Mouse (Mus musculus): ENCODE results near the gene Serp2. TPM values are rescaled to one million over a fixed set of nuclear protein-coding genes. Genes with fewer than 3 reads are reported as not detected.

The Serp2 gene
- polyA plus RNA-seq, 1 experiment = not detected

DNA sequence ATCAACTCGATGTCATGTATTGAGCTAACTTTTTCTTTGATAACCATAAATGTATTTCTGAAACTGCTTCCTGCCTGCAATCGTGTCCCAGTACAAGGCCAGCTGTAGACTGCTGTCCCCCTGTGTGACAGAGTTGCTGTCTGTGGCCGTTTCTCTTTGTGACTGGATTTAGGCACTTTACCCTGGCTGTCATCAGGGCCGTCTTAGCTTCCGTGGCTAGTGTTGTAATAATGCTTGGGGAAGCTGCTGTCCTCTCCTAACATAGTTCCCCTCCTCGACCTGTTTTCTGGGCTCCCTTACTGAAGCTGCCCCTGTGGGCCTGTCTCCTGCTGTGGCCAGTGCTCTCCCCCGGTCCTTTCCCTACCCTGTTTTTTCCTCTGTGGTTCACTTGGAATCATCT, 58.5 kb downstream of the Serp2 start:
- Histone ChIP-seq H3K4me1 (ENCODE audit: control insufficient read depth, insufficient read depth, low read length) (peaks cover 12% of the 10 kb centered on the region), H3K4me3 (ENCODE audit: insufficient read depth, low read depth, low read length) (no peak overlapping the region), H3K27ac (ENCODE audit: insufficient read depth, low read depth, low read length) (no peak overlapping the region)
- TF ChIP-seq POLR2A (IDR thresholded peaks at IDR 0.05; ENCODE audit: insufficient read depth, low read depth, low read length) (no peak), CTCF (IDR thresholded peaks at IDR 0.05; ENCODE audit: insufficient read depth, low read depth, low read length) (no peak)
- WGBS = 65% methylated on average over 7 of the region's 7 CpGs

DNA sequence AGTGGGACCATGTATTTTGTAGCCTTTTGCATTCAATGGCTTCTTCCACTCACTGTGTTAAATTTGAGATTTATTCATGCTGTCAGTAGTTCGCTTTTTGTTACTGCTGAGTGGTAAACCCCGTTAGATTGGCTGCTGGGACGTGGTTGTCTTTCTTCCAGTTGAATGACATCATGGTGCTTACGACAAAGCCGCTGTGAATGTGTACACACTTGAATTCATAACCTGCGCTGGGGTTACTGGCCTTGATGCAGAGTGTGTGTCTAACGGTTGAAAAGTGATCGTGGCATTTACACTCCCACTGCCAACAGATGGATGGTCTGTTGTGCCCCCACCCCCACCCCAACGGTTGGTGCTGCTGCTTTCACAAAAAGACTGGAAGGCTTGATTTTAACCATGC, 59.5 kb downstream of the Serp2 start:
- no peak overlapping the region for H3K4me3 ChIP-seq (ENCODE audit: insufficient read depth, low read depth, low read length)
- TF ChIP-seq POLR2A (IDR thresholded peaks at IDR 0.05; ENCODE audit: insufficient read depth, low read depth, low read length) (no peak), CTCF (IDR thresholded peaks at IDR 0.05; ENCODE audit: insufficient read depth, low read depth, low read length) (no peak)
- 58% methylated on average over 9 of the region's 9 CpGs for WGBS
- H3K27ac ChIP-seq (ENCODE audit: insufficient read depth, low read depth, low read length) = no peak overlapping the region
- H3K4me1 ChIP-seq (ENCODE audit: control insufficient read depth, insufficient read depth, low read length) = peaks cover 12% of the 10 kb centered on the region

DNA sequence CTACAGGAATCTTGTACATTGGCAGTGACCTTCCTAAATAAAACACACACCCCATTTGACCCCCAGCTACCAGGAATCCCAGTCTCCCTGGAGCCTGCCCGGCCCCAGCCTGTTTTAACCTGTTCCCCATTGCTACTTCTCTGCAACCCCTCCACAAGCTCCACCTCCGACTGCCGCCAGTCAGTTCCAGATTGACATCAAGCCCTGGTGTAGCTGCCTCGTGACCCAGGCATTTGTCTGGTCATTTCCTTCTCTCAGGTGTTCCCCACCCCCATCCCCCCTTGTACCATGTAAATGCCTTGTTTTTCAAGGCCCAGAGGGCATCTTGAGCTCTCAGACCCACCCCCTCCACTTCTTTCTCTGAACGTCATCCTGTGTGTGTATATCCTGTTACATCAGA, 61.7 kb downstream of the Serp2 start:
- TF ChIP-seq CTCF (IDR thresholded peaks at IDR 0.05; ENCODE audit: insufficient read depth, low read depth, low read length) = no peak
- TF ChIP-seq POLR2A (IDR thresholded peaks at IDR 0.05; ENCODE audit: insufficient read depth, low read depth, low read length) = no peak
- Histone ChIP-seq H3K27ac (ENCODE audit: insufficient read depth, low read depth, low read length) (no peak overlapping the region), H3K4me1 (ENCODE audit: control insufficient read depth, insufficient read depth, low read length) (peaks cover 10% of the 10 kb centered on the region), H3K4me3 (ENCODE audit: insufficient read depth, low read depth, low read length) (no peak overlapping the region)
- 77% methylated on average over 5 of the region's 5 CpGs for WGBS

DNA sequence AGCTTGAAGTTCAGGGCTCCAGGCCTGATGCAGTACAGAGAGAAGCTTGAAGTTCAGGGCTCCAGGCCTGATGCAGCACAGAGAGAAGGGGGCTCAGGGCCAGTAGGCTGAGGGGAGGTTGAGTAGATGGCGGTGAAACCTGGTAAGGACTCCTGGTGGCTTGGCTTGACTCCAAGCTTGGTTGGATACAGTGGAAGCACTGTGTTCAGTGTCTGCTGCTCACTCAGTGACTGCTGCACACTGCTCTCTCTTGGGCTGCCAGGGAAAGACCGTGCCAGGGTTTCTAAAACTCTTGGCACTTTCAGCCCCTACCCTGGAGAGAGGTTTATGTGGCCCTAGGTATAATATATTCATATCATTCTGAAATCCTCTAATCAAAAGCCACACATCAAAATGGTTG, 67.6 kb downstream of the Serp2 start:
- H3K4me3 ChIP-seq (ENCODE audit: insufficient read depth, low read depth, low read length) = no peak overlapping the region
- TF ChIP-seq POLR2A (IDR thresholded peaks at IDR 0.05; ENCODE audit: insufficient read depth, low read depth, low read length) (no peak), CTCF (IDR thresholded peaks at IDR 0.05; ENCODE audit: insufficient read depth, low read depth, low read length) (no peak)
- no peak overlapping the region for H3K27ac ChIP-seq (ENCODE audit: insufficient read depth, low read depth, low read length)
- H3K4me1 ChIP-seq (ENCODE audit: control insufficient read depth, insufficient read depth, low read length) = peaks cover 11% of the 10 kb centered on the region; the same call in 1 of the 2 replicates
- 55% methylated on average over 2 of the region's 2 CpGs for WGBS

DNA sequence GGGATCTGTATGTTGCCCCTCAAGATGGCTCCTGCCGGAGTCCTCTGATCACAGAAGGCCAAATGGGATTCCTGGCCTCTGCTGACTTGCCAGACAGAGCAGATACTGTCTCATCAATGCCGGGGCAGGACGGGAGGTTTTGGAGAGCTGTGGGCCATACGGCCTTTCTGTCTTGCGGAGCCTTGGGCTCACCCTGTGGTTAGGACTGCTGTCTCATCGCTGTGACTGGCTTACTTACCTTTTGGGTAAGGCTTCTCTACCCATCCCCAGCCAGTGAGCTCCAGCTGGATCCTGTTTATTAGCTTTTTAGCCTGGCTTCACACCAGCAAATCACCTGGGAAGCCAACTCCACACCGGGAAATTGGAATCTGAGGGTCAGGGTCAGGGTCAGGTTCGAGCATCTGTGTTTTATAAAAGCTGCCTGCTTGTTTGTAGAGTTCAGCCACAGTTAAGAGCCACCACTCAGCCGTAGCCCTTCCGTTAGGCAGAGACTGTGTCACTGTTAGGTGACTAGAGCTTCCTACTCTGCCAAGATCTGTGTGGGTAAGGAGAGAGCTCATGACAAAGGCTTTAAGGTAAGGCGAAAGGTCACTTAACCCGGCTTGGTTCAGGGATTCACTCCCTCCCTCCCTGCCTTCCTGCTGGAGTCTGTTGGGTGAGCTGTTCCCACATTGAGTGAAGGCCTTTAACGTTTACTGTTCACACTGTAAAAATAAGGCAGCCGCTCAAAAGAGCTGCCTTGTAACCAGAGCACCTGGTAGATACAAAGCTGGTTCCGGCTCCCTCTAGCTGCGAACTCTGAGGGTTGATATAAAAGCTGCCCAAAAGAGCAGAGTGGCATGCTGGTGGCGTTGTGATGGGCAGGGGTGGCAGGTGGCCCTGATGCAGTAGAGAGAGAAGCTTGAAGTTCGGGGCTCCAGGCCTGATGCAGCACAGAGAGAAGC, 68.3 kb downstream of the Serp2 start:
- Histone ChIP-seq H3K4me1 (ENCODE audit: control insufficient read depth, insufficient read depth, low read length) (peaks cover 11% of the 10 kb centered on the region; the same call in 1 of the 2 replicates), H3K4me3 (ENCODE audit: insufficient read depth, low read depth, low read length) (no peak overlapping the region), H3K27ac (ENCODE audit: insufficient read depth, low read depth, low read length) (no peak overlapping the region)
- TF ChIP-seq CTCF (IDR thresholded peaks at IDR 0.05; ENCODE audit: insufficient read depth, low read depth, low read length) = no peak
- TF ChIP-seq POLR2A (IDR thresholded peaks at IDR 0.05; ENCODE audit: insufficient read depth, low read depth, low read length) = no peak
- 68% methylated on average over 18 of the region's 18 CpGs for WGBS

DNA sequence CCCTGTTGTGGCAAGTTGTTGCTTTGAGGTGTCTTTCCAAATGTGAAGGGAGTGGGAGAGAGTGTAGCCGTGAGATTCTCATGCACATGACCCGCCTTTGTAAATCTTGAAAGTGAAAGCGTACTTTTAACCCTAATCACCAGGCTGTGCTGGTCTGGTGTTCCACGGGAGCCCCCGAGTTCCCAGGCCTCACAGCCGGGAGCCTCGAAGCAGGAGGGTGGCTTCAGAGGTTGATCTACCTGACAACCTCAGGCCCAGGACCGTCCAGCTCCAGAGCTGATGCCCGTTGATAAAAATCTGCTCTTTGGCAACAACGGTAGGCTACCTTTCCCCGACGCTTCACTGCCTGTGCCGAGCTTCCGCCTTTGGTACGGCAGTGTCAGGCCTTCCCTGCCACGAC, 69.1 kb downstream of the Serp2 start:
- 88% methylated on average over 16 of the region's 16 CpGs for WGBS

DNA sequence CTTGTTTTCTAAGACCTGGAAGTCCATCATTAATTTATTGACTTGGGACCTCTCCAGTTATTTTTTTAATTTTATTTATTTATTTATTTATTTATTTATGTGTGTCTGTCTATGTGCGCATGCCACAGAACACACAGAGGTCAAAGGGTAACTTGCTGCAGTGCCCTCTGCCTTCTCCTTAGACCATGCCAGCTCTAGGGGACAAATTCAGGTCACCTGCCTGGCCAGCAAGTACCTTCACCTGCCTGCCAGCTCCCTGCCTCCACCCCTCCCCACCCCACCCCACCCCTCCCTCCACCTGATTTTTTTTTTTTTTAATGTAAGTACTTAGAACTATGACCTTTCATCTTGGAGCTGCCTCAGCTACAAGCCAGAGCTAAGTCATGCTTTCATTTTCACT, 73.0 kb downstream of the Serp2 start:
- 100% methylated on average over 1 of the region's 1 CpGs for WGBS
- H3K4me1 ChIP-seq (ENCODE audit: control insufficient read depth, insufficient read depth, low read length) = peaks cover 13% of the 10 kb centered on the region; the same call in 1 of the 2 replicates
- TF ChIP-seq CTCF (IDR thresholded peaks at IDR 0.05; ENCODE audit: insufficient read depth, low read depth, low read length) (no peak), POLR2A (IDR thresholded peaks at IDR 0.05; ENCODE audit: insufficient read depth, low read depth, low read length) (no peak)
- H3K4me3 ChIP-seq (ENCODE audit: insufficient read depth, low read depth, low read length) = no peak overlapping the region
- H3K27ac ChIP-seq (ENCODE audit: insufficient read depth, low read depth, low read length) = no peak overlapping the region

More for the DNA sequence above, 69.1 kb downstream of the Serp2 start:
- Histone ChIP-seq H3K4me1 (ENCODE audit: control insufficient read depth, insufficient read depth, low read length) (peaks cover 11% of the 10 kb centered on the region; the same call in 1 of the 2 replicates), H3K27ac (ENCODE audit: insufficient read depth, low read depth, low read length) (no peak overlapping the region), H3K4me3 (ENCODE audit: insufficient read depth, low read depth, low read length) (no peak overlapping the region)
- TF ChIP-seq POLR2A (IDR thresholded peaks at IDR 0.05; ENCODE audit: insufficient read depth, low read depth, low read length) = no peak
- no peak for TF ChIP-seq CTCF (IDR thresholded peaks at IDR 0.05; ENCODE audit: insufficient read depth, low read depth, low read length)

Other genes starting within 250 kb of the Serp2 start
- gene Tsc22d1, start 141.9 kb downstream of the Serp2 start, polyA plus RNA-seq (2012; ENCODE audit: insufficient read depth, insufficient read length, low replicate concordance, missing spikeins) = 527 and 635 TPM in 2 replicates

Data from olfactory bulb, adult 2 months (tissue).